Mouse (Mus musculus) ES-E14 (cell line): ENCODE measurements around the gene Pogz. TPM values are rescaled to one million over a fixed set of nuclear protein-coding genes. Genes with fewer than 3 reads are reported as not detected.

Experiments
- DNase-seq: peaks from one replicate; pipeline ENCODE4 v3.0.0-alpha.2; 2013; ENCODE audit warnings: low read depth, low spot score
- H3K27ac ChIP-seq: 2 replicates; pipeline ENCODE4 v1.5.1; 2012; ENCODE audit warnings: low read depth, mild to moderate bottlenecking, low read length, moderate library complexity, mixed read lengths; ENCODE audit not compliant: poor library complexity, insufficient read depth, severe bottlenecking
- H3K36me3 ChIP-seq: 2 replicates; pipeline ENCODE4 v1.6.1; 2012; ENCODE audit warnings: mild to moderate bottlenecking, low read length, moderate library complexity, mixed read lengths; ENCODE audit not compliant: control insufficient read depth, poor library complexity, insufficient read depth, severe bottlenecking
- H3K4me1 ChIP-seq, 2 experiments: fragments of 150-350 bp in 1 of 2; sonication (generic) in 1 of 2; 2 replicates each; pipeline ENCODE4 v1.6.1; 2012; ENCODE audit warnings: low read length in 2 of 2, mild to moderate bottlenecking in 1 of 2, mixed read lengths in 1 of 2; ENCODE audit not compliant: control insufficient read depth in 2 of 2, insufficient read depth in 2 of 2, poor library complexity in 1 of 2
- H3K4me3 ChIP-seq, 2 experiments: fragments of 150-350 bp in 1 of 2; sonication (generic) in 1 of 2; 2 replicates each; pipeline ENCODE4 v1.5.1; 2012; ENCODE audit warnings: low read length in 2 of 2, low read depth in 1 of 2, mild to moderate bottlenecking in 1 of 2, mixed read lengths in 1 of 2; ENCODE audit not compliant: insufficient read depth in 1 of 2, poor library complexity in 1 of 2, severe bottlenecking in 1 of 2
- H3K9ac ChIP-seq: 2 replicates; pipeline ENCODE4 v1.6.1; 2012; ENCODE audit warnings: low read depth, mild to moderate bottlenecking, low read length, mixed read lengths; ENCODE audit not compliant: poor library complexity, insufficient read depth, severe bottlenecking
- H3K9me3 ChIP-seq: fragments of 150-350 bp; sonication (generic); 2 replicates; pipeline ENCODE4 v1.6.1; 2012; ENCODE audit warnings: low read depth, mild to moderate bottlenecking, low read length; ENCODE audit not compliant: control insufficient read depth, insufficient read depth
- CHD2 ChIP-seq: IDR thresholded peaks from 2 replicates; pipeline ENCODE4 v1.6.1; 2014; ENCODE audit warnings: mild to moderate bottlenecking, low read depth, low read length, inconsistent platforms
- HCFC1 ChIP-seq: IDR thresholded peaks from 2 replicates; pipeline ENCODE4 v1.6.1; 2012; ENCODE audit warnings: low read length, inconsistent platforms, borderline replicate concordance; ENCODE audit not compliant: insufficient read depth
- MAFK ChIP-seq: IDR thresholded peaks from 2 replicates; pipeline ENCODE4 v1.6.1; 2014; ENCODE audit warnings: mild to moderate bottlenecking, low read depth, low read length, inconsistent platforms; ENCODE audit not compliant: insufficient read depth
- ZC3H11A ChIP-seq: IDR thresholded peaks from 2 replicates; pipeline ENCODE4 v1.6.1; 2012; ENCODE audit warnings: low read depth, mild to moderate bottlenecking, inconsistent platforms, low read length, borderline replicate concordance
- ZNF384 ChIP-seq: IDR thresholded peaks from 2 replicates; pipeline ENCODE4 v1.6.1; 2012; ENCODE audit warnings: low read depth, low read length, inconsistent platforms
- in situ Hi-C, 2 experiments: fragments of 600-800 bp; cut with MboI; formaldehyde crosslinking; loops; one replicate each; pipeline ENCODE4 v1.15.1; 2025; ENCODE audit warnings: low sequenced_read_pairs in 2 of 2, inconsistent platforms in 1 of 2; ENCODE audit not compliant: unreplicated experiment in 2 of 2
- total RNA-seq: library from RNA; depleted of rRNA; stranded (reverse); fragments of 300-350 nt; gene quantifications from 2 replicates; pipeline ENCODE4 v1.2.3, GENCODE M21; 2012

Pogz gene
- total RNA-seq, 1 experiment = 27.1 TPM

- in situ Hi-C loops = no loop called here
- no peaks in the 10 kb centered on the region for H3K9me3 ChIP-seq
- H3K9ac ChIP-seq = no peak overlapping the region
- no peak overlapping the region for H3K4me3 ChIP-seq
- no peak overlapping the region for H3K27ac ChIP-seq
- H3K36me3 ChIP-seq = no peaks in the 10 kb centered on the region
- TF ChIP-seq ZC3H11A (no peak), HCFC1 (no peak), MAFK (no peak), ZNF384 (no peak), CHD2 (no peak)
- DNase-seq = no peak
- peaks cover 0 to 4% of the 10 kb centered on the region in 2 experiments; a peak in 1 of 4 replicates for H3K4me1 ChIP-seq
Observed at GRCm38 (mm10) chr3:94833358-94833757, 4.0 kb upstream of the Pogz start.

GRCm38 (mm10) chr3:94835396-94835795, 2.0 kb upstream of the Pogz start:
- TF ChIP-seq ZNF384 (no peak), MAFK (no peak), CHD2 (no peak), HCFC1 (no peak), ZC3H11A (no peak)
- no peak for DNase-seq
- in situ Hi-C loops = no loop called here

GRCm38 (mm10) chr3:94837959-94838496, 661 bp downstream of the Pogz start:
- TF ChIP-seq MAFK (no peak), HCFC1 (0 out of 2 replicates have a peak, but pooled peaks have one; percentile 37)
- in situ Hi-C loops = no loop called here
- no peaks in the 10 kb centered on the region for H3K36me3 ChIP-seq
- H3K4me1 ChIP-seq = peaks cover 0 to 7% of the 10 kb centered on the region in 2 experiments; a peak in 3 of 4 replicates
- H3K4me3 ChIP-seq = peak overlapping the region; percentile 55 to 97
- no peak for DNase-seq
- H3K27ac ChIP-seq = peak overlapping the region; percentile 90
- peak overlapping the region; percentile 96 for H3K9ac ChIP-seq
- no peaks in the 10 kb centered on the region for H3K9me3 ChIP-seq

More at GRCm38 (mm10) chr3:94835396-94835795, 2.0 kb upstream of the Pogz start:
- no peaks in the 10 kb centered on the region for H3K9me3 ChIP-seq
- H3K4me1 ChIP-seq = peaks cover 0 to 11% of the 10 kb centered on the region in 2 experiments; a peak in 3 of 4 replicates
- no peak overlapping the region for H3K4me3 ChIP-seq
- no peak overlapping the region for H3K9ac ChIP-seq
- H3K36me3 ChIP-seq = no peaks in the 10 kb centered on the region
- H3K27ac ChIP-seq = no peak overlapping the region

- no peaks in the 10 kb centered on the region for H3K9me3 ChIP-seq
- no peak overlapping the region for H3K27ac ChIP-seq
- in situ Hi-C loops = no loop called here
- H3K4me1 ChIP-seq = peaks cover 0 to 7% of the 10 kb centered on the region in 2 experiments; a peak in 3 of 4 replicates
- peak overlapping the region; percentile 55 to 97 for H3K4me3 ChIP-seq
- no peak for DNase-seq
- no peak for TF ChIP-seq ZC3H11A
- no peak for TF ChIP-seq HCFC1
- TF ChIP-seq CHD2 = no peak
- no peak for TF ChIP-seq ZNF384
- no peak for TF ChIP-seq MAFK
- H3K36me3 ChIP-seq = no peaks in the 10 kb centered on the region
- H3K9ac ChIP-seq = peak overlapping the region; percentile 96; the same call in 1 of the 2 replicates
Observed at GRCm38 (mm10) chr3:94838631-94839030, 1.3 kb downstream of the Pogz start.

- H3K27ac ChIP-seq = no peak overlapping the region
- DNase-seq = no peak
- no peaks in the 10 kb centered on the region for H3K36me3 ChIP-seq
- no peak for TF ChIP-seq ZNF384
- in situ Hi-C loops = no loop called here
- H3K9ac ChIP-seq = no peak overlapping the region
- H3K9me3 ChIP-seq = no peaks in the 10 kb centered on the region
- no peak overlapping the region; a peak in 1 of 4 replicates for H3K4me3 ChIP-seq
- peaks cover 0 to 7% of the 10 kb centered on the region in 2 experiments; a peak in 3 of 4 replicates for H3K4me1 ChIP-seq
Observed at GRCm38 (mm10) chr3:94839101-94839500, 1.7 kb downstream of the Pogz start.
